In the genomic region with DNA sequence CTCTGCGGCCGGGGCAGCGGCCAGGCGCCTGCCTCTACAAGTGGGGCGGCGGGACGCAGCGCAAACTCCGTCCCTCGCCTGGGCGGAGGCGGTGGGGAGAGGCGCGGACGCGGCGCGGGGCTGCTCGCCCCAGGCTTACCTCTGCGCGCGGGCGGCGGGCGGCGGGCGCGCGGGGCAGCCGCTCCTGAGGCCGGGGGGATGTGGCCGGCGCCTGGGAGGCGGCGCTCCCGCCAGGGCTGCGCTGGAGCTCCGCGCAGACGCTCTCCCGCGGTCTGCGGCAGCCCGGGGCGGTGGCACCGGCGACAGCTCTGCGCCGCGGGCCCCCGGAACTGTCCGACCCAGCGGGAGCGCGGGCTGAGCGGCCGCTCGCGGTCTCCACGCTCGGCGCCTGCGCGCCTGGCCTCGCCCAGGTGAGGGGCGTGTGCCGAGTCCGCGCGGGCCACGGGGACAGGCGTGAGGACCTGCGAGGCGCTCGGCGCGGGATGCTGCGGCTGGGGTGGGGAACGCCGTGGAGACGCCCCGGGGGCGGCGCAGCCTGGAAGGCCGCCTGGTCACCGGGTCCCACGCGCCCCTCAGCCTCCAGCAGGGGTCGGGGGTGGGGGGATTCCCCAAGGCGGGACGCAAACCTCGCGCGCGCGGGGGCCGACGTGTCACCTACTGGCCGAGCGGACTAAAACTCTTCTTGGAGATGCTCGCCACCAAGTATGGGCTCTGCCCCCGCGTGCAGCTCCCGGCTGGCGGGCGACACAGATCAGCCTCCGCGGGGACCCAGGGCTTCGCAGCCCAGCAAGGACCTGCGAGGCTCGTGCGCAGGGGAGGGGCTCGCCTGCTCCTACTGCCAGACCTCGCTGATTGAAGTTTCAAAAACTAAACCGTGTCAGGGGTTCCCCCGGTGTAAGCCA, we compare ENCODE assay signal across 8 mouse cellular contexts. TPM values are rescaled to one million over a fixed set of nuclear protein-coding genes. Genes with fewer than 3 reads are reported as not detected.
DNase-seq lines count a peak whose midpoint lies in the region; ATAC-seq and TF ChIP-seq lines count a peak whose summit lies in the region.

No protein-coding gene starts in this region.

- under 1% methylated on average over 79 of the region's 116 CpGs for WGBS in lung, embryonic 16.5 days
- WGBS in lung, adult 2 months, result under 1% methylated on average over 109 of the region's 116 CpGs
- WGBS in heart, adult 2 months, result under 1% methylated on average over 106 of the region's 116 CpGs
- under 1% methylated on average over 82 of the region's 116 CpGs for WGBS in kidney, embryonic 16.5 days

- no peak overlapping the region for H3K27ac ChIP-seq in lung, embryonic 16.5 days (ENCODE audit: low read length)
- H3K27ac ChIP-seq in heart, adult 2 months, result peak overlapping the region; percentile 0
- H3K27ac ChIP-seq in kidney, embryonic 16.5 days (ENCODE audit: low read length), result no peak overlapping the region

- H3K4me3 ChIP-seq in lung, embryonic 16.5 days (ENCODE audit: low read length), result peak overlapping the region; percentile 65
- H3K4me3 ChIP-seq in lung, adult 2 months (replicated peaks; ENCODE audit: extremely low read depth, low read depth, low read length), result no peak overlapping the region
- H3K4me3 ChIP-seq in heart, adult 2 months, result peak overlapping the region; percentile 57
- H3K4me3 ChIP-seq in kidney, embryonic 16.5 days (ENCODE audit: low read length), result peak overlapping the region; percentile 62

- peaks cover 14% of the 10 kb centered on the region; the same call in 1 of the 2 replicates for H3K4me1 ChIP-seq in lung, embryonic 16.5 days (replicated peaks; ENCODE audit: control insufficient read depth, insufficient read depth, low read length)
- H3K4me1 ChIP-seq in lung, adult 2 months (ENCODE audit: control insufficient read depth, insufficient read depth, low read length), result no peaks in the 10 kb centered on the region
- H3K4me1 ChIP-seq in heart, adult 2 months (ENCODE audit: control insufficient read depth, insufficient read depth, low read length), result no peaks in the 10 kb centered on the region; the same call in 1 of the 2 replicates
- H3K4me1 ChIP-seq in kidney, embryonic 16.5 days (ENCODE audit: insufficient read depth, low read length), result peaks cover 13% of the 10 kb centered on the region

- no peak for TF ChIP-seq POLR2A in lung, adult 2 months (IDR thresholded peaks at IDR 0.05; ENCODE audit: borderline replicate concordance, extremely low read depth, low read depth, low read length)
- no peak for TF ChIP-seq POLR2A in heart, adult 2 months (IDR thresholded peaks at IDR 0.05; ENCODE audit: insufficient read depth, low read depth, low read length)

- intact Hi-C loops in heart, adult 2 months (cut with DNase I), result no loop called here

- no peak for TF ChIP-seq EP300 in heart, adult 2 months (IDR thresholded peaks at IDR 0.05; ENCODE audit: insufficient read depth, low read depth, low read length)

- H3K36me3 ChIP-seq in lung, embryonic 16.5 days (ENCODE audit: control insufficient read depth, insufficient read depth, low read length), result no peaks in the 10 kb centered on the region
- no peaks in the 10 kb centered on the region for H3K36me3 ChIP-seq in heart, adult 2 months (ENCODE audit: control insufficient read depth, insufficient read depth, low read length)
- no peaks in the 10 kb centered on the region for H3K36me3 ChIP-seq in kidney, embryonic 16.5 days (ENCODE audit: insufficient read depth, low read length)

- H3K4me2 ChIP-seq in lung, embryonic 16.5 days (ENCODE audit: low read depth, low read length), result peak overlapping the region; percentile 100
- H3K4me2 ChIP-seq in kidney, embryonic 16.5 days (replicated peaks; ENCODE audit: low read depth, low read length), result peak overlapping the region; percentile 96

- peaks cover 29% of the 10 kb centered on the region for H3K27me3 ChIP-seq in lung, embryonic 16.5 days (ENCODE audit: control insufficient read depth, insufficient read depth, low read depth, low read length)
- H3K27me3 ChIP-seq in heart, adult 2 months (ENCODE audit: control insufficient read depth, insufficient read depth, low read length), result peaks cover 4% of the 10 kb centered on the region
- H3K27me3 ChIP-seq in kidney, embryonic 16.5 days (ENCODE audit: insufficient read depth, low read length), result peaks cover 45% of the 10 kb centered on the region

- no peak for DNase-seq in lung, adult 2 months
- DNase-seq in embryo, embryonic 11 days, result peak; percentile 72
- peak; percentile 36 to 55 for DNase-seq in heart, adult 2 months
- peak; percentile 14 for DNase-seq in lung, postnatal 14 days
- peak; percentile 50 to 52 for DNase-seq in right cerebral cortex, postnatal 10 days (ENCODE audit: low spot score in 2 of 2)

- peak; percentile 86 for ATAC-seq in lung, embryonic 16.5 days (ENCODE audit: low read depth)
- ATAC-seq in kidney, embryonic 16.5 days (ENCODE audit: low FRiP score, low TSS enrichment), result peak; percentile 93
- no peak for ATAC-seq in erythroblast, adult 5-6 weeks (replicated peaks; ENCODE audit: low FRiP score, poor library complexity, severe bottlenecking)

- H3K79me2 ChIP-seq in heart, adult 2 months (replicated peaks; ENCODE audit: control insufficient read depth, insufficient read depth, low read length), result no peaks in the 10 kb centered on the region

- peak overlapping the region; percentile 62 for H3K9ac ChIP-seq in lung, embryonic 16.5 days (ENCODE audit: low read length)
- H3K9ac ChIP-seq in heart, adult 2 months (ENCODE audit: low read depth, low read length), result peak overlapping the region; percentile 74
- peak overlapping the region; percentile 70 for H3K9ac ChIP-seq in kidney, embryonic 16.5 days (replicated peaks; ENCODE audit: low read length)

- TF ChIP-seq CTCF in lung, adult 2 months (IDR thresholded peaks at IDR 0.05; ENCODE audit: insufficient read depth, low read length), result no peak
- TF ChIP-seq CTCF in heart, adult 2 months (IDR thresholded peaks at IDR 0.05), result no peak

- H3K9me3 ChIP-seq in lung, embryonic 16.5 days (ENCODE audit: control insufficient read depth, low read length), result no peaks in the 10 kb centered on the region
- H3K9me3 ChIP-seq in kidney, embryonic 16.5 days (ENCODE audit: low read length), result no peaks in the 10 kb centered on the region

RNA-seq across cellular contexts. Expression of gene Zfp385b, which starts 2.8 kb away (rescaled TPM):
- polyA plus RNA-seq in lung, embryonic 16.5 days (2015; fragmentation: Nextera tagmentation; extraction: Ambion mirVana), result 6.1 and 7.0 TPM in 2 replicates
- 5.2 and 5.6 TPM in 2 replicates for polyA plus RNA-seq in lung, adult 2 months (2012; rRNA removed)
- 1 to 10 TPM; 7.3 to 7.9 TPM for total RNA-seq in heart, adult 2 months (2021)
- 8.2 and 10.0 TPM in 2 replicates for polyA plus RNA-seq in heart, adult 2 months (2012; rRNA removed)
- polyA plus RNA-seq in kidney, embryonic 16.5 days (2015; fragmentation: Nextera tagmentation; extraction: Ambion mirVana), result 6.8 and 6.9 TPM in 2 replicates
- total RNA-seq in erythroblast, adult 5-6 weeks (2015; ENCODE audit: low replicate concordance), result not detected in 2 replicates
- 3.5 TPM in 1 of 2 replicates, not detected in the other for total RNA-seq in erythroblast, adult 5-6 weeks (2017; ENCODE audit: low replicate concordance)
